Mouse (Mus musculus): ENCODE results near the gene Gm26897.

DNA sequence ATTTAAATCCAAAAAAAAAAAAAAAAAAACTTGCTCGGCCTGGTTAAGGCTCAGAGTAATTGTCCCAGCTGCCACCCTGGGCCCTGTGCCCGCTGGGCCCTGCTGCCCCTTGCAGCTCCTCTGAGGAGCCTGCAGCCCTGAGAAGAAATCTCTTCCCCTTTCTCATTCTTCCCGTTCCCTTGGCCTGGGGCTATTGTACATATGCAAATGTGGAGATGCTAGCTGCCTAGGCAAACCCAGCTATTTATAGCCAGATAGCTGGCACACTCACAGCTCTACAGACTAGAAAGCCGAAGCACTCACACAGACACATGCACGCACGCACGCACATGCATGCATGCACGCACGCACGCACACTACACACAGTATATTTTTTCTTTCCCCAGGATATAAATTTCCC lies 9.0 kb upstream of the Gm26897 start:
- TF ChIP-seq CTCF (IDR thresholded peaks at IDR 0.05; ENCODE audit: extremely low read depth, insufficient read length, insufficient replicate concordance, low read depth, low read length) (no peak), POLR2A (IDR thresholded peaks at IDR 0.05; ENCODE audit: low read depth, low read length) (no peak)

Data from small intestine, adult 2 months (tissue).